Mouse (Mus musculus) testis, adult 2 months (tissue): Measurements from ENCODE around the gene 4930558C23Rik.

ENCODE experiments used
- CTCF ChIP-seq: fragments of 200-500 bp; IDR thresholded peaks from 2 replicates; pipeline ENCODE4 v1.5.1; 2012; ENCODE audit warnings: low read depth, mild to moderate bottlenecking, inconsistent platforms, low read length, moderate library complexity; ENCODE audit not compliant: control insufficient read depth, insufficient read depth, insufficient replicate concordance
- POLR2A ChIP-seq: fragments of 200-500 bp; IDR thresholded peaks from 2 replicates; pipeline ENCODE4 v1.6.1; 2012; ENCODE audit warnings: low read depth, mild to moderate bottlenecking, inconsistent platforms, low read length, moderate library complexity; ENCODE audit not compliant: control insufficient read depth

GRCm38 (mm10) chr3:95338251-95338650 lies 64.4 kb downstream of the 4930558C23Rik start:
- TF ChIP-seq POLR2A (no peak), CTCF (no peak)
